20 mouse cellular contexts compared by ENCODE assay signal in the genomic region with DNA sequence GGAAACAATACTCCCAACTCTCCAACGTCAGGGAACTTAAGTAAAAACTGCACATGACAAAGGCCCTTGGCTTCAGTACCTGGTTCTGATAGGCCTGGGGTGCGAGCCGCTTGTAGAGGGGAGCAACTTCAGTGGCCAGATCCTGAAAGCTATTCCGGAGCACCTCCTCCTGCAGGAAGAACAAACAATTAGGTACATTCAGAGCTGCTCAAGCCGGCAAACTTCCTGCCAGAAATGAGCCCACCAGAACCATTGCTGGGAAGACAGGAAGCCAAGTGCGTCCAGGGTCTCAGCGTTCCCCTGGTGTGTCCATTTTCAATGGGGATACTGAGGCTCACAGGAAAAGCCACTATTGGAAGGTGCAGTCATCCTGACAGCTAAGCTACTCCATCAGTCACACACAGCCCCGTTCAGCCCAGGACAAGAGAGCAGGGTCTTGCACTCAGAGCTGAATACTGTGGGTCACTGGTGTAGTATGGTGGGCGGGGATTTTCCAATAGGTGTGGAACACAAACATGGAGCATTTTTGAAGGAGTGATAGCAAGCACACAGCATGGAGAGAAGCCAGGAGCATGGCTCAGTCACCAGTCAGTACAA.
"Had no signal": no experiment of that assay in that cellular context is flagged by ENCODE, and none has a peak within 500 bp of the region (broad histone marks: within the 10 kb centered on the region; RNA-seq: fewer than 3 reads in every experiment).

No protein-coding gene starts in this region.

- H3K4me1 ChIP-seq: kidney, embryonic 15.5 days; liver, embryonic 13.5 days; midbrain, embryonic 10.5 days; midbrain, embryonic 13.5 days; neural tube, embryonic 13.5 days; stomach, embryonic 15.5 days had no signal

- H3K27ac ChIP-seq: kidney, embryonic 15.5 days; left cerebral cortex, adult 2 months; liver, embryonic 13.5 days; midbrain, embryonic 10.5 days; midbrain, embryonic 13.5 days; neural tube, embryonic 13.5 days; stomach, embryonic 15.5 days had no signal

- H3K9me3 ChIP-seq: kidney, embryonic 15.5 days; liver, embryonic 13.5 days; megakaryocyte, embryonic 14.5 days; midbrain, embryonic 10.5 days; midbrain, embryonic 13.5 days; neural tube, embryonic 13.5 days; stomach, embryonic 15.5 days had no signal

- ATAC-seq: lung, postnatal 0 days; midbrain, embryonic 13.5 days; midbrain, embryonic 16.5 days had no signal

- H3K27me3 ChIP-seq: kidney, embryonic 15.5 days; liver, embryonic 13.5 days; megakaryocyte, embryonic 14.5 days; midbrain, embryonic 13.5 days; neural tube, embryonic 13.5 days; stomach, embryonic 15.5 days had no signal

- DNase-seq: kidney, postnatal 10 days; kidney, postnatal 36 days; layer of hippocampus, postnatal 36 days; liver, embryonic 13.5 days; lung, adult 2 months; lung, postnatal 36 days; retina, postnatal 1 day; right cerebral cortex, postnatal 25 days; spleen, adult 18-20 months; thymus, postnatal 25 days had no signal

- H3K4me2 ChIP-seq: kidney, embryonic 15.5 days; liver, embryonic 13.5 days; midbrain, embryonic 13.5 days; neural tube, embryonic 13.5 days; stomach, embryonic 15.5 days had no signal

- H3K4me3 ChIP-seq: kidney, embryonic 15.5 days; left cerebral cortex, adult 2 months; liver, embryonic 13.5 days; megakaryocyte, embryonic 14.5 days; midbrain, embryonic 10.5 days; midbrain, embryonic 13.5 days; myocyte; neural tube, embryonic 13.5 days; stomach, embryonic 15.5 days had no signal

- H3K9ac ChIP-seq: kidney, embryonic 15.5 days; liver, embryonic 13.5 days; midbrain, embryonic 13.5 days; neural tube, embryonic 13.5 days; stomach, embryonic 15.5 days had no signal
